10 mouse cellular contexts compared by ENCODE assay signal in genomic region chr13:59735190-59735589, GRCm38 (mm10). TPM values are rescaled to one million over a fixed set of nuclear protein-coding genes. Genes with fewer than 3 reads are reported as not detected.
DNase-seq lines count a peak whose midpoint lies in the region; ATAC-seq and TF ChIP-seq lines count a peak whose summit lies in the region.
"Had no signal": no experiment of that assay in that cellular context is flagged by ENCODE, and none has a peak within 500 bp of the region (broad histone marks: within the 10 kb centered on the region; RNA-seq: fewer than 3 reads in every experiment).

No protein-coding gene starts in this region.

- H3K27me3 ChIP-seq in limb, embryonic 13.5 days = no peaks in the 10 kb centered on the region
- no peaks in the 10 kb centered on the region for H3K27me3 ChIP-seq in limb, embryonic 10.5 days (ENCODE audit: low read depth, poor library complexity, severe bottlenecking)
- no peaks in the 10 kb centered on the region for H3K27me3 ChIP-seq in limb, embryonic 14.5 days (ENCODE audit: control insufficient read depth, insufficient read depth, low read length)

- no peak overlapping the region for H3K4me3 ChIP-seq in limb, embryonic 13.5 days
- H3K4me3 ChIP-seq in limb, embryonic 10.5 days = no peak overlapping the region
- no peak overlapping the region for H3K4me3 ChIP-seq in limb, embryonic 14.5 days (replicated peaks; ENCODE audit: low read length)
- H3K4me3 ChIP-seq in gastrocnemius, adult 2 months = no peak overlapping the region
- H3K4me3 ChIP-seq: heart, embryonic 13.5 days had no signal

- TF ChIP-seq POLR2A in limb, embryonic 14.5 days (IDR thresholded peaks at IDR 0.05; ENCODE audit: borderline replicate concordance, extremely low read depth, insufficient read depth, insufficient read length) = no peak

- no peak overlapping the region for H3K4me2 ChIP-seq in limb, embryonic 13.5 days (replicated peaks)
- no peak overlapping the region for H3K4me2 ChIP-seq in limb, embryonic 14.5 days (replicated peaks; ENCODE audit: low read depth, low read length, severe bottlenecking)
- H3K4me2 ChIP-seq: heart, embryonic 13.5 days had no signal

- no peak overlapping the region for H3K9ac ChIP-seq in limb, embryonic 13.5 days
- H3K9ac ChIP-seq in limb, embryonic 14.5 days (ENCODE audit: low read depth, low read length, severe bottlenecking) = no peak overlapping the region
- H3K9ac ChIP-seq: heart, embryonic 13.5 days had no signal

- H3K27ac ChIP-seq in limb, embryonic 13.5 days = no peak overlapping the region
- no peak overlapping the region for H3K27ac ChIP-seq in limb, embryonic 10.5 days
- H3K27ac ChIP-seq in limb, embryonic 14.5 days (replicated peaks; ENCODE audit: low read depth, low read length) = no peak overlapping the region
- H3K27ac ChIP-seq in gastrocnemius, adult 2 months = no peak overlapping the region
- H3K27ac ChIP-seq: heart, embryonic 13.5 days had no signal

- ATAC-seq in limb, embryonic 13.5 days (ENCODE audit: low FRiP score, low read depth) = 0 out of 2 replicates have a peak, but pooled peaks have one; percentile 48
- ATAC-seq in limb, embryonic 14.5 days (ENCODE audit: low FRiP score, low read depth) = peak; percentile 37; the same call in 1 of the 2 replicates

- H3K9me3 ChIP-seq in limb, embryonic 13.5 days = no peaks in the 10 kb centered on the region
- no peaks in the 10 kb centered on the region for H3K9me3 ChIP-seq in limb, embryonic 10.5 days (replicated peaks)
- no peaks in the 10 kb centered on the region for H3K9me3 ChIP-seq in limb, embryonic 14.5 days (ENCODE audit: control insufficient read depth, low read length)
- H3K9me3 ChIP-seq: heart, embryonic 13.5 days had no signal

- no peaks in the 10 kb centered on the region for H3K4me1 ChIP-seq in limb, embryonic 13.5 days
- 0 out of 2 replicates have a peak, but pooled peaks cover 3% of the 10 kb centered on the region for H3K4me1 ChIP-seq in limb, embryonic 10.5 days
- no peaks in the 10 kb centered on the region for H3K4me1 ChIP-seq in limb, embryonic 14.5 days (ENCODE audit: control insufficient read depth, insufficient read depth, low read length)
- H3K4me1 ChIP-seq: heart, embryonic 13.5 days had no signal

- WGBS in limb, embryonic 13.5 days = 27% methylated on average over 3 of the region's 3 CpGs
- WGBS in limb, embryonic 10.5 days = 25% methylated on average over 3 of the region's 3 CpGs
- WGBS in limb, embryonic 14.5 days = 32% methylated on average over 3 of the region's 3 CpGs

- no peak for DNase-seq in limb, embryonic 10.5 days (ENCODE audit: low spot score)
- DNase-seq in embryo, embryonic 11 days = peak; percentile 44
- DNase-seq in limb, embryonic 14.5 days (ENCODE audit: low spot score) = peak; percentile 29
- DNase-seq in retina, postnatal 1 day = peak; percentile 65
- DNase-seq in cerebellum, adult 11-12 months = no peak
- DNase-seq in urinary bladder, adult 2 months (ENCODE audit: low spot score) = no peak
- DNase-seq in gastrocnemius, adult 2 months = no peak
- DNase-seq: adrenal gland, adult 2 months had no signal

- no peaks in the 10 kb centered on the region for H3K36me3 ChIP-seq in limb, embryonic 13.5 days
- H3K36me3 ChIP-seq in limb, embryonic 10.5 days = no peaks in the 10 kb centered on the region
- no peaks in the 10 kb centered on the region for H3K36me3 ChIP-seq in limb, embryonic 14.5 days (ENCODE audit: control insufficient read depth, insufficient read depth, low read length)
- H3K36me3 ChIP-seq: heart, embryonic 13.5 days had no signal

- no peak for TF ChIP-seq CTCF in gastrocnemius, adult 2 months (IDR thresholded peaks at IDR 0.05)

- intact Hi-C loops in gastrocnemius, adult 2 months (cut with DNase I) = no loop called here

RNA-seq across cellular contexts. Expression of gene Spata31d1d, which starts 3.6 kb away (rescaled TPM):
- polyA plus RNA-seq in limb, embryonic 13.5 days (2015; fragmentation: Nextera tagmentation; extraction: Ambion mirVana) = not detected in 2 replicates
- not detected in 2 replicates for polyA plus RNA-seq in limb, embryonic 10.5 days (2016; fragmentation: Nextera tagmentation; extraction: Ambion mirVana)
- 0.03 TPM in 2 replicates for polyA plus RNA-seq in limb, embryonic 14.5 days (2012; rRNA removed)
- not detected in 2 replicates for polyA plus RNA-seq in limb, embryonic 14.5 days (2014; fragmentation: Nextera tagmentation; extraction: Ambion mirVana)
- not detected in 2 replicates for polyA plus RNA-seq in urinary bladder, adult 2 months (2012; rRNA removed)
- not detected for total RNA-seq in gastrocnemius, adult 2 months (2021)
- total RNA-seq: adrenal gland, adult 2 months had no signal
- polyA plus RNA-seq: adrenal gland, adult 2 months; heart, embryonic 13.5 days had no signal

RNA-seq across cellular contexts. Expression of gene 1700014D04Rik, which starts 11.4 kb away (rescaled TPM):
- polyA plus RNA-seq in limb, embryonic 13.5 days (2015; fragmentation: Nextera tagmentation; extraction: Ambion mirVana) = 0.06 TPM in 1 of 2 replicates, not detected in the other
- 0.31 TPM in 1 of 2 replicates, not detected in the other for polyA plus RNA-seq in limb, embryonic 10.5 days (2016; fragmentation: Nextera tagmentation; extraction: Ambion mirVana)
- polyA plus RNA-seq in limb, embryonic 14.5 days (2012; rRNA removed) = 0.05 TPM in 1 of 2 replicates, not detected in the other
- not detected in 2 replicates for polyA plus RNA-seq in limb, embryonic 14.5 days (2014; fragmentation: Nextera tagmentation; extraction: Ambion mirVana)
- polyA plus RNA-seq in urinary bladder, adult 2 months (2012; rRNA removed) = not detected in 2 replicates
- not detected for total RNA-seq in gastrocnemius, adult 2 months (2021)
- total RNA-seq: adrenal gland, adult 2 months had no signal
- polyA plus RNA-seq: adrenal gland, adult 2 months; heart, embryonic 13.5 days had no signal

RNA-seq across cellular contexts. Expression of gene Spata31d1b, which starts 23.1 kb away (rescaled TPM):
- polyA plus RNA-seq in limb, embryonic 13.5 days (2015; fragmentation: Nextera tagmentation; extraction: Ambion mirVana) = not detected in 2 replicates
- polyA plus RNA-seq in limb, embryonic 10.5 days (2016; fragmentation: Nextera tagmentation; extraction: Ambion mirVana) = not detected in 2 replicates
- 0.04 TPM in 2 replicates for polyA plus RNA-seq in limb, embryonic 14.5 days (2012; rRNA removed)
- 0.08 TPM in 1 of 2 replicates, not detected in the other for polyA plus RNA-seq in limb, embryonic 14.5 days (2014; fragmentation: Nextera tagmentation; extraction: Ambion mirVana)
- not detected in 2 replicates for polyA plus RNA-seq in urinary bladder, adult 2 months (2012; rRNA removed)
- not detected for total RNA-seq in gastrocnemius, adult 2 months (2021)
- total RNA-seq: adrenal gland, adult 2 months had no signal
- polyA plus RNA-seq: adrenal gland, adult 2 months; heart, embryonic 13.5 days had no signal

RNA-seq across cellular contexts. Expression of gene Spata31d1a, which starts 25.1 kb away (rescaled TPM):
- polyA plus RNA-seq in limb, embryonic 13.5 days (2015; fragmentation: Nextera tagmentation; extraction: Ambion mirVana) = not detected in 2 replicates
- 0.05 TPM in 1 of 2 replicates, not detected in the other for polyA plus RNA-seq in limb, embryonic 10.5 days (2016; fragmentation: Nextera tagmentation; extraction: Ambion mirVana)
- polyA plus RNA-seq in limb, embryonic 14.5 days (2012; rRNA removed) = 0.01 TPM in 2 replicates
- polyA plus RNA-seq in limb, embryonic 14.5 days (2014; fragmentation: Nextera tagmentation; extraction: Ambion mirVana) = 0.06 TPM in 1 of 2 replicates, not detected in the other
- not detected in 2 replicates for polyA plus RNA-seq in urinary bladder, adult 2 months (2012; rRNA removed)
- total RNA-seq in gastrocnemius, adult 2 months (2021) = not detected
- total RNA-seq: adrenal gland, adult 2 months had no signal
- polyA plus RNA-seq: adrenal gland, adult 2 months; heart, embryonic 13.5 days had no signal

RNA-seq across cellular contexts. Expression of gene Isca1, which starts 34.4 kb away (rescaled TPM):
- polyA plus RNA-seq in limb, embryonic 13.5 days (2015; fragmentation: Nextera tagmentation; extraction: Ambion mirVana) = 111 and 116 TPM in 2 replicates
- polyA plus RNA-seq in limb, embryonic 10.5 days (2016; fragmentation: Nextera tagmentation; extraction: Ambion mirVana) = 90.5 and 95.7 TPM in 2 replicates
- 94.7 and 108 TPM in 2 replicates for polyA plus RNA-seq in limb, embryonic 14.5 days (2012; rRNA removed)
- polyA plus RNA-seq in limb, embryonic 14.5 days (2014; fragmentation: Nextera tagmentation; extraction: Ambion mirVana) = 126 and 132 TPM in 2 replicates
- 95.2 and 104 TPM in 2 replicates for polyA plus RNA-seq in urinary bladder, adult 2 months (2012; rRNA removed)
- 100 to 1,000 TPM; 185 to 198 TPM for total RNA-seq in gastrocnemius, adult 2 months (2021)

Comparison
In these comparisons a context has a peak if more than half of its experiments do, and no peak if none do; other contexts are left out.
1. DNase-seq: peak in embryo, embryonic 11 days (single experiment), limb, embryonic 14.5 days (single experiment) and retina, postnatal 1 day (single experiment); none in limb, embryonic 10.5 days (single experiment), cerebellum, adult 11-12 months (single experiment), urinary bladder, adult 2 months (single experiment) and gastrocnemius, adult 2 months (single experiment).